Mouse (Mus musculus) ovary, postnatal 36 days (tissue): ENCODE data around the gene Trpt1.
A peak's percentile ranks its signal among the peaks of the same experiment; 100 is the strongest.

Source experiments
- DNase-seq: peaks from one replicate; pipeline ENCODE4 v3.0.0; 2022; ENCODE audit warnings: low spot score, mixed read lengths

The Trpt1 gene

DNA sequence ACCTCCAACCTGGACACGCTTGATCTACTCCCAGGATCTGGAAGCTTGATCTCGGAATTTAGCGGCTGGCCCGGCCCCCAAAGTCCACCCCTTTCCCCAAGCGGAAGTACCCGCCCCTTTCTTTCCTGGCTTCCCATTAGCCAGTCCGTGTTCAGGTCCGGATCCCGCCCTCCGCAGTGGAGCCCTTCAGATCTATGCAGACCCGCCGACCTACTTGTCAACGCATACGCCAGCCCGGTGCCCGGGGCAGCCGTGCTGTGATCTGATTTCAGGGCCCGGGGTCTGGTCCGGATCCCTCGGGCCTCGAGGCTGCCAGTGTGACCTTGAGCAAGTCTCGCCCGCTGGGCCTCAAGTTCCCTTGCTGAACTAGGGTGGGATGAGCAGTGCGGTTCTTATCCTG is at the start of gene Trpt1, which contains the start of gene Nudt22:
Gene Trpt1 (plus strand): TSS at position 126 of the 400 bp plus-strand sequence.
Gene Nudt22 (minus strand): TSS at position 112 of the 400 bp plus-strand sequence.
- peak; percentile 84 for DNase-seq

DNA sequence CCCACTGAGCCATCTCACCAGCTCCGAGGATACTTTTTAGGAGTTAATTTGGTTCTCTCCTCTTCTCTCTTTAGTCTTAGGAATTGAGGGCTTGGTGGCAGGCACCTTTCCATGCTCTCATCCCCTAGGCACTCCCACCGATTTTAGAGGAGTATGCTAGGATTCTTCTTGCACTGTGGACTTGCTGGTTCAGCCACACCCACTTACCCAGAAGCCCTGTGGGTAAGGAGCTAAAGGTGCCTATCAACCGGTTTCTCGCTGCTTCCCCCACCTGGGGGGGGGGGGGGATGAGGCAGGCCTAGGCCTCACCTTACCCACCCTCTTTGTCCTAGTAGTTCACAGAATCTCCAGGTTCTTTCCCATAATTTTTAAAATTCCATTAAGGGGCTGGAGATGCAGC is 48.2 kb upstream of the Trpt1 start:
- no peak for DNase-seq

DNA sequence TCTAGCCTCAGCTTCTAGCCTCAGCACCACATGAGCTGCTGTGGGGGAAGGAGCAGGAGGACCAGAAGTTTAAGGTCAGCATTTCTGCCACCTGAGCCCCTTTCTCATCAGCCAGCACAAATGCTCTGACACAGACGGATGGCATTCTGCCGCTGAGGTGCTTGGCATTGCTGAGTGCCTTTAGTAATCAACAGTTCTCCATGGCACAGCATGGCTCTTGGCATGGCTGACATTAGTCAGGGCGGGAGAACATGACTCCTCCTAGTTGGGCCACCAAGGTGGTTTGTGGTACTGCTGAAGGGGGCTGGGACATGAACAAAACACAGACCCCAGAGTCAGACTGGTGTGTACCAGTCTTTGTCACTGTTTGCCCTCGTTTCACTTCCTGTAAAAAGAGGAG is 47.7 kb upstream of the Trpt1 start:
- no peak for DNase-seq

GRCm38 (mm10) chr19:6949532-6949931 is 46.4 kb upstream of the Trpt1 start:
- DNase-seq = no peak

- no peak for DNase-seq
Observed at GRCm38 (mm10) chr19:6949951-6950350, 46.0 kb upstream of the Trpt1 start.

- peak; percentile 63 for DNase-seq
Observed at GRCm38 (mm10) chr19:6950613-6951153, 45.2 kb upstream of the Trpt1 start.

- DNase-seq = peak; percentile 92
Observed at GRCm38 (mm10) chr19:6951381-6951968, 44.5 kb upstream of the Trpt1 start.

GRCm38 (mm10) chr19:6951994-6952711 is 43.8 kb upstream of the Trpt1 start:
- peak; percentile 85 for DNase-seq

DNA sequence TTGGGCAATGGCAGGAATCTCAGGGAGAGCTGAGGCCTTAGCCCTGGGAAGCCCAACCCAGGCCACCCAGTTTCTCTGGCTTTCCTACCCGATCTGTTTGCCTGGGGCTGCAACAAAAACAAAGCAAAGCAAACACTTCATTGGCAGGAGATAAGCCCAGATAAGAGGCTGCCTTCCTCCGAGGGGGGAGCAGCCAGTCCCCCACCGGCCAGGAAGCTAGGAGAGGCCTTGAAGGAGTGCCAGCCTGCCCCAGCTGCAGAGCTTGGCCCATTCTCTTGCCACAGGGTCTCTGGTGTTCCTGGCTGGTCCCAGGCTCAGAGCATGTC is 43.3 kb upstream of the Trpt1 start:
- peak; percentile 84 for DNase-seq

DNA sequence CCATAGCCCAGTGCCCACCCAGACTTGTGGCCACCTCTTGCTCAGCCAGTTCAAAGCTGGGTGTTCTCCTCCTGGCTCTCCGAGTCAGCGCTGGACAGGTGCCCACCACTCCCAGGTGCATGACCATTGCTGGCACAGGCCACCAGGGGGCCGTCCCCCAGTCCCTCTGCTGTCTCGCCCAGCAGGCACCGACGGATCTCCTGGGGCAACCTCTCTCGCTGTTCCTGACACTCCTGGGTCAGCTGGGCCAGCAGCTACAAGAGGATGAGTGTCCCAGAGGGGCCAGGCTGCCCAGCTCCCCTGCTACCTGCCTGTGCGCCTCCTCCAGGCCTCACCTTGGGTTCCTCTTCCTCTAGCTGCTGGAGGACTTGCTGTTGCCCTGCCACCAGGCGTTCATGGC is 41.9 kb upstream of the Trpt1 start:
- peak; percentile 69 for DNase-seq

DNA sequence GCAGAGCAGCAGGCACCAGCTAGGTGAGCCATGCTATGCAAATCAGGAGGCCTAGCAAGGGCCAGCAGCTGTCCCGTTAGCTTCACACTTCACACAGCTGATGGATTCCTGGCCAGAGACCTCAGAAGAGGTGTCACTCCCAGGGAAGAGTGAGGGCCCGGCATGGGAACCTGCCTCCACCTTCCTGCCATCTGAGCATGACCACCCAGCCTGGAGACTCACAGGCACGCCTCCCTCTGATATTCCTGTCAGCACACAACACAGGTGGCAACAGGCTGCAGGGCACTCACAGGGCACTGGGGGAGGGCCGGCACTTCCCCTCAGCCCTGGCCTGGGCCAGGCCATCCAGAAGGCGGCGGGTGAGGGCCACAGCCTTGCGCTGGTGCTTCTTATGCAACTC is 40.5 kb upstream of the Trpt1 start:
- DNase-seq = no peak

DNA sequence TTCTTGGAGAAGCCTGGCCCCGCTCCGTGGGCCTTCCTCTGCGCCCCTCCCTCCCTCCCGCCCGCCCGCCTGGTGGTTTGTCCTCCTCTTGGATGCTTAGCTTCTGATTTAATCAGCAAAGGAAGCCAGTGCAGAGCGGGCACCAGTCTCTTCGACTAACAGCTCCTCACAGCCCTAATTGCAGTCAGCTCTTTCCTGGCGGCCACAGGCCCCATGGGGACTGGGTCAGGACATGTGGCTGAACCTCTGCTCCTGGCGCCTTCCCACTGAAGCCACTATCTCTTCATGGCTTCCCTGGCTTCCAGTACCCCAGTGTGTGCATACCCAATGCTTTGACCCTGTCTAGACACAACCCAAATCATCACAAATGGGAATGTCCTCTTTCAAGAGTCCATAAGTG is 39.5 kb upstream of the Trpt1 start:
- DNase-seq = no peak

DNA sequence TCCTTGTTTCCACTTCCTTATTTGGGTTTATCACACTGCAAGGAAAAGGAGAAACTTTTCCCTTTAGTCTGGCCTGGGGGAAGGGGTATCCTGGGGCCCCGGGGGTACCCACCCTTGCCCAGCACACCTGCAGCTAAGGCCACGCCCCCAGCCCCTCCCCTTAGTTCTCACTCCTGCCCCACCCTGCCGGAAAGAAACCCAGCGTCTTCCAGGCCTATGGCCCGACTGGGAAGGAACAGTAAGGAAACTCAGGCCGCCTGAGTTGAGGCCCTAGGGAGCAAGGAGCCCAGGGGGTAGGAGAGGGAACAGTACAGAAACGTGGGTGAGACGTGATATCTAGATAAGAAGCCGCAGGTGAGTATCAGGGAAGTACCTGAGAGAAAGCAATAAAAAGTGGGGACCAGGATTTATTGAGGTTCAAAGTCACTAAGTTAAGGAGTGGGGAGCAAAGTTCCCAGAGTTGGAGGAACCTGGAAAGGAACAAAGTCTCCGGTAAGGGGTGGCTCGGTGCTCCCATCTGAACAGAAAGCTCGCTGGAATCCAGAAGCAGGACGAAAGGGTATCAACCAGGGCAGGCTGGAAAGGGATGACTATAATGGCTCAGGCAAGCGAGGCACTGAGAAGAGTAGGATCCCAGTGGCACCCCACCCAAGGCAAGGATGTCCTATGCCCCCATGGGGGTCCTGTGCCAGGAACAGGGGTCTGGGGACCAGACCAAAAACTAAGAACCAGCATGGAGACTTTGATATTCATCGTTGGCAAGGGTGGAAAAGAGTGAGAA is 27.2 kb upstream of the Trpt1 start:
- peak; percentile 43 for DNase-seq

DNA sequence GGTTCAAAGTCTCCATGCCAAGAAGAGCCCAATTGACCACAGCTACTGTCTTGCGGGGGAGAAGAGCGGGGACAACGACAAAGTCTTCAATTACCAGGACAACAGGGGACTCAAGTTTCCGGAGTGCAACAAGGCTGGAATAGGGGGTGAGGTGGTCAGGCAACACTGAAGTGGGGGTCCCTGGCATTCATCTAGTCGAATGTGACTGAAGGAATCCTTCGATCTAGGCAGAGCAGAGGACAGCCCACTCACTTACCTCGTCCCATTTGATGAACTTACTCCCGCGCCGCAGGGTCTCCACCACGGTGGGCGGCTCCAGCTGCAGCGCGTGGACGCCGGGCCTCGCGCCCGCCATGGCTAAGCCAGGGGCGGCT is 26.7 kb upstream of the Trpt1 start:
- no peak for DNase-seq

DNA sequence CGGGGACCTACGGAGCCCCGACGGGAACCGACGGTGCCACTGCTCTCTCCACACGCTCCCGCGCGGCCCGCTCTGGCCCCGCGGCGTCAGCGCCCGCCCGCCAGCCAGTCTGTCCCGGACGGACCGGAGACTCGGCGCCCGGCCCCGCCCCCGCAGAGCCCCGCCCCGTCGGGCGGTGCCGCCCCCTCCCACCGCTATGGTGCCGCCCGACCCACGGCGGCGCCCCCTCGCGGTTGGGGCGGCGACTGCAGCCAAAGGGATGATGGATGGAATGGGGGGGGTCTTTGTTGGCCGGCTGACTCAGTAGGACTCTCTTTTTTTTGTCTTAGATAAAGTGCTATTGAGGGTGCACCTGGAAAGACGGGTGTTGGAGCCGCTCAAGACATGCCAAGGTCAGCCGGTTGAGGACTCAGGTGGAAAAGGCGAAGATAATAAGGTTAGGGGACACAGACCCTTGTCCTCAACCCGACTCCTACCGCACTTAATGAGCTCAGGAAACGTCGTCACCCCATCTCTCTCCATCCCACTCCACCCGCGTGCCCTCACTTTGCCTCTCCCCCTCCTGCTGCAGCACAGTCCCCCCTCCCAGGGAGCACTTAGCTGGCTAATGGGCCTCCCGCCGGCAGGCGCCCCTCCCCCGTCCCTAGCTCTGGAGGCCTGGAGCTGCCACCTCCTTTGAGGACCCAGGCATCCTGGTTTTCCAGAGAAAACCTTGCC is 26.1 kb upstream of the Trpt1 start:
- DNase-seq = peak; percentile 83

- DNase-seq = peak; percentile 48
Observed at GRCm38 (mm10) chr19:6970460-6971085, 25.4 kb upstream of the Trpt1 start.

DNA sequence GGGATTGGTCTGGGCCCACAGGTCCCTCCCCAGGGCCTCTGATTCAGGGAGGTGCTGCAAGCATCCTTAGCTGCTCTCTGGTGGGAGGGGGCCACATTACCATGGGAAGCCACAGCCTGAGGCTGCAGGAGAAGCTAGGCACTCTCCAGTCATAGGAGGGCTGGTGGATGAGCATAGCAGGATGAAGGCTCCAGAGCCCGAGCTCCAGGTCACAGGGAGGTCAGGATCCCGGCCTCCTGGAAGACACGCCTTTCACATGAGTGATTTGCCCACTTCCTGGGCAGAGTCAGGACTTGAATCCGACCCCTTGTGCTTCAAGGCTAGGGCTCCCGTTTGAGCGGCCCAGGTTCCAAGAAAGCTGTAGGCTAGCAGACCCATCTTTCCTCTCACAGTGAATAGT is 24.3 kb upstream of the Trpt1 start:
- no peak for DNase-seq

DNA sequence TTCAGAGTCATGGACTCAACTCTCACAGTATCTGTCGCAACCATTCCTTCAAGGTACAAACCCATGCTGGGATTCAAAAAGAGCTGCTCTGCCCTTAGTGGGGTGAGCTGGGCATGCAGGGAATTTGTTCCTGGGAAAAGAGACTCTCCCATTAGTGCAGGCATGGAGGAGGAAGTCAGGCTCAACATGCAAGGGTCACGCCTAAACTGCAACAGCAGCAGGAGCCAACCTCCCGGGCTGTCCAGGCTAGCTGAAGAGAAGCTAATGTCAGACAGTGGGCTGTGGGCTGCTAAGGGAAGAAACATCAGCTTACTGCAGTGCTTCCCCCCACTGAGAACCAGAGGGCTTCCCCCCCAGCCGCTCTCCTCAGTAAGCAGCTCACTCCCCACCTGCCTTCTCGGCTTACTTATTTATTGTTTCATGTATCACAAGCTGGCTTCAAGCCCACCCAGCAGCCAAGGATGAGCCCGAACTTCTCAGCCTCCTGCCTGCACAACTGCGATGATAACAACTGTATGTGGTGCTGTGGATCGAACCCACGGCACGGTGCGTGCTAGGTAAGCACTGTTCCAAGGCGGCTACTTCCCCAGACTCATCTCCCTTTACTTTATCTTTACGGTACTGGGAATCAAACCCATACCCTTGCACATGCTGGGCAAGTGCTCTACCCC is 23.5 kb upstream of the Trpt1 start:
- no peak for DNase-seq

GRCm38 (mm10) chr19:6973581-6974190 is 22.2 kb upstream of the Trpt1 start:
- DNase-seq = no peak
